Mouse (Mus musculus) liver, postnatal 0 days (tissue): ENCODE measurements around the gene Fam129a.

Source experiments
- CTCF ChIP-seq: sonication (generic); IDR thresholded peaks from 2 replicates; pipeline ENCODE4 v1.5.1; 2016; ENCODE audit warnings: antibody characterized with exemption, low read depth
- EP300 ChIP-seq: IDR thresholded peaks from 2 replicates; pipeline ENCODE4 v1.6.1; 2016; ENCODE audit warnings: antibody characterized with exemption, low read depth, mild to moderate bottlenecking

GRCm38 (mm10) chr1:151618251-151618650 is 47.3 kb downstream of the Fam129a start:
- TF ChIP-seq CTCF: no peak
- TF ChIP-seq EP300: no peak
